ENCODE assay signal across 8 mouse cellular contexts in the genomic region with DNA sequence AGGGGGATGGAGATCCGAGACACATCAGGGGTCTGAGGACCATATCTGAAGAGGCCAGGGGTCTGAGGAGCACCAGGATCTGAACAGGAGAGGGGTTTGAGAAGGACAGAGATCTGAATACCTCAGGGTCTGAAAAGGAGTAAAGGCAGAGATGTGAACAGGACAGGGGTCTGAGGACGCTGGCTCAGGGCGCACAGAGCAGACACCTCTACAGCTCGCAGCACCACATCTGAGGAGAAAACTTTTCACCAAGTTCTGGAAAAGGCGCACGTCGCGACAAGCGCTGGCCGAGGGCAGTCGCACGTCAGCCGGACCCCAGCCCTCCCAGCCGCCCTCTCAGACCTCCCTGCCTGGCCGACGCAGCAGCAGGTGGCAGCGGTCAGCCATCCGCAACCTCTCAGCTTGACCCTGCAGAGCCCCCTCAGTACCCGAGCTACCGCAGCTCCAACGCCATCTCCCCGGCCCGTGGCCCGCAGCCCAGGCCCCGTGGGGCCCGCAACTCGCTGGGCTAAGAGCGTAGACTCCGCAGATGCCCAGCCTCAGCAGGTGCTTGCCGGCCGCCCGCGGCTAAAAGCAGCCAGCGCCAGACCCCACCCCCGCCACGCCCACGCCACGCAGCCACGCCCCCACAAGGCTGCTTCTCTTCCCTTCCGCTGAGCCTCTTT. TPM values are rescaled to one million over a fixed set of nuclear protein-coding genes. Genes with fewer than 3 reads are reported as not detected.
A peak's percentile ranks its signal among the peaks of the same experiment; 100 is the strongest.
DNase-seq lines count a peak whose midpoint lies in the region; ATAC-seq and TF ChIP-seq lines count a peak whose summit lies in the region.

No protein-coding gene starts in this region.

- H3K9ac ChIP-seq in heart, adult 2 months (ENCODE audit: low read depth, low read length): peak overlapping the region; percentile 68
- H3K9ac ChIP-seq in liver, embryonic 13.5 days: peak overlapping the region; percentile 90

- peak overlapping the region; percentile 99 for H3K4me2 ChIP-seq in liver, embryonic 13.5 days

- H3K79me2 ChIP-seq in heart, adult 2 months (replicated peaks; ENCODE audit: control insufficient read depth, insufficient read depth, low read length): peaks cover 4% of the 10 kb centered on the region; the same call in 1 of the 2 replicates

- peak overlapping the region; percentile 38 for H3K27ac ChIP-seq in heart, adult 2 months
- H3K27ac ChIP-seq in thymus, adult 2 months (ENCODE audit: control insufficient read depth, insufficient read depth, low read length): no peak overlapping the region
- H3K27ac ChIP-seq in liver, embryonic 13.5 days: peak overlapping the region; percentile 85

- H3K4me1 ChIP-seq in heart, adult 2 months (ENCODE audit: control insufficient read depth, insufficient read depth, low read length): no peaks in the 10 kb centered on the region; the same call in 1 of the 2 replicates
- peaks cover 17% of the 10 kb centered on the region for H3K4me1 ChIP-seq in thymus, adult 2 months (replicated peaks; ENCODE audit: control insufficient read depth, insufficient read depth, low read length)
- peaks cover 41% of the 10 kb centered on the region for H3K4me1 ChIP-seq in liver, embryonic 13.5 days (replicated peaks)

- 4% methylated on average over 40 of the region's 40 CpGs for WGBS in heart, adult 2 months
- 3% methylated on average over 39 of the region's 40 CpGs for WGBS in thymus, adult 2 months
- WGBS in liver, embryonic 13.5 days (ENCODE audit: insufficient replicate concordance): 2% methylated on average over 40 of the region's 40 CpGs

- TF ChIP-seq EP300 in heart, adult 2 months (IDR thresholded peaks at IDR 0.05; ENCODE audit: insufficient read depth, low read depth, low read length): no peak

- peak; percentile 3; the same call in 1 of the 2 replicates for ATAC-seq in liver, embryonic 13.5 days (ENCODE audit: low read depth)

- no peak for TF ChIP-seq POLR2A in heart, adult 2 months (IDR thresholded peaks at IDR 0.05; ENCODE audit: insufficient read depth, low read depth, low read length)
- no peak for TF ChIP-seq POLR2A in thymus, adult 2 months (IDR thresholded peaks at IDR 0.05; ENCODE audit: control insufficient read depth, extremely low read depth, insufficient read depth, low read length, poor library complexity)

- no peak for TF ChIP-seq CTCF in heart, adult 2 months (IDR thresholded peaks at IDR 0.05)
- TF ChIP-seq CTCF in thymus, adult 2 months (IDR thresholded peaks at IDR 0.05; ENCODE audit: borderline replicate concordance, control insufficient read depth, extremely low read depth, insufficient read depth, low read length, poor library complexity): no peak

- no peak for DNase-seq in heart, adult 2 months
- no peak for DNase-seq in heart, adult 11 months
- no peak for DNase-seq in thymus, adult 2 months
- DNase-seq in thymus, postnatal 36 days: no peak
- DNase-seq in liver, embryonic 13.5 days: no peak
- no peak for DNase-seq in Muller cell, postnatal 12 days (ENCODE audit: inconsistent ontology term)
- DNase-seq in cerebellum, postnatal 25 days: no peak
- DNase-seq in left cerebral cortex, adult 8-10 months (ENCODE audit: low spot score in 2 of 2): no peak

- intact Hi-C loops in heart, adult 2 months (cut with DNase I): loop anchor here (5.0 kb wide), 3 partner anchors 116 to 161 kb away; a partner anchor contains a TSS

- H3K9me3 ChIP-seq in liver, embryonic 13.5 days (replicated peaks): no peaks in the 10 kb centered on the region

- peak overlapping the region; percentile 87 for H3K4me3 ChIP-seq in heart, adult 2 months
- peak overlapping the region; percentile 69 for H3K4me3 ChIP-seq in thymus, adult 2 months (ENCODE audit: control insufficient read depth, insufficient read depth, low read length)
- peak overlapping the region; percentile 80 for H3K4me3 ChIP-seq in liver, embryonic 13.5 days (replicated peaks)

- H3K36me3 ChIP-seq in heart, adult 2 months (ENCODE audit: control insufficient read depth, insufficient read depth, low read length): no peaks in the 10 kb centered on the region
- no peaks in the 10 kb centered on the region for H3K36me3 ChIP-seq in thymus, adult 2 months (ENCODE audit: control insufficient read depth, insufficient read depth, low read length)
- H3K36me3 ChIP-seq in liver, embryonic 13.5 days: no peaks in the 10 kb centered on the region

- H3K27me3 ChIP-seq in heart, adult 2 months (ENCODE audit: control insufficient read depth, insufficient read depth, low read length): no peaks in the 10 kb centered on the region
- no peaks in the 10 kb centered on the region for H3K27me3 ChIP-seq in thymus, adult 2 months (ENCODE audit: control insufficient read depth, insufficient read depth, low read length)
- H3K27me3 ChIP-seq in liver, embryonic 13.5 days: peaks cover 13% of the 10 kb centered on the region

RNA-seq across cellular contexts. Expression of a gene that starts 11.7 kb away (rescaled TPM):
- 10 to 100 TPM; 11.7 to 12.4 TPM for total RNA-seq in heart, adult 2 months (2021)
- polyA plus RNA-seq in heart, adult 2 months (2012; rRNA removed): 13.0 and 20.4 TPM in 2 replicates
- 42.4 and 48.6 TPM in 2 replicates for polyA plus RNA-seq in thymus, adult 2 months (2012; rRNA removed)
- polyA plus RNA-seq in liver, embryonic 13.5 days (2015; fragmentation: Nextera tagmentation; extraction: Ambion mirVana): 9.4 and 10.9 TPM in 2 replicates
- total RNA-seq in left cerebral cortex, adult 8-10 months (2022): 10 to 100 TPM; 64.9 to 68.9 (median 68.0) TPM
